Mouse (Mus musculus): ENCODE results near the gene Olfr1246. TPM values are rescaled to one million over a fixed set of nuclear protein-coding genes. Genes with fewer than 3 reads are reported as not detected.

Gene Olfr1246
- polyA plus RNA-seq (2012; rRNA removed) = 0.17 TPM in 1 of 2 replicates, not detected in the other

DNA sequence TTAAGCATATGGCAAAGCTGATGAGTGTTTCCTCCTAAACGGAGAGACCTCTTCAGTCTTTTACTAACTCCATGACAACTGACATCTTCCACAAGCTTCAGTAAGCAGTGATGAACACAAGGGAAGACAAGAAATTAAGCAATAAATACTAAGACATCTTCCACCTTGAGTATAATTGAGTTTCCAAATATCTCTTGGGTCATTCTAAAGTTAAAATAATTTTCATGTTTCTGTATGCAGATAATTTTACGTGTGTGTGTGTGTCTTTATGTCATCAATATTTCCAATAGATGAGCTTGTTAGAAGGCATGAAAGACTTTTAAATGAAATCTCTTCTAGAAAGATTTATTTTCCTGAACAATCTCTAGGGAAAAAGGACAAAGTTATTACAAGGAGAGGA, at the start of gene Olfr1246:
TSS of gene Olfr1246 (minus strand) at position 101 of the 400 bp plus-strand sequence.

DNA sequence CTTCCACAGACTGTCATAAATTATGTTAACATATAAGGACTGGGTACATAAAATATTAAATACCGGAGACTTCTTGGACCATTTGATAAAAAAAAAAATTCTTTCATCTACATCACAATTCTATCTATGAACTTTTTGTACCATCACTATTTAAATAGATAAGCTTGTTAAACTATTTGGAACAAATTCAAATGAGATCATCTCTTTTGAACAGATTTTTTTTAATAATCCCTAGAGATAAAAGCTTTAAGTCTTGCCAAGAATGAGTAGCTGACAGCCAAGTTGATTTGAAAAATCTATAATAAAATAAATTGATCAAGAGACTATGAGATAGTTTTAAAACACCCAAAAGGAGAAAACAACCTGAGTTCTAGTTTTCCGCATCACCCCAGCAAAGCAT, 41.9 kb upstream of the Olfr1246 start, which contains the start of gene Olfr1249:
TSS of gene Olfr1249 (minus strand) at position 101 of the 400 bp plus-strand sequence.

DNA sequence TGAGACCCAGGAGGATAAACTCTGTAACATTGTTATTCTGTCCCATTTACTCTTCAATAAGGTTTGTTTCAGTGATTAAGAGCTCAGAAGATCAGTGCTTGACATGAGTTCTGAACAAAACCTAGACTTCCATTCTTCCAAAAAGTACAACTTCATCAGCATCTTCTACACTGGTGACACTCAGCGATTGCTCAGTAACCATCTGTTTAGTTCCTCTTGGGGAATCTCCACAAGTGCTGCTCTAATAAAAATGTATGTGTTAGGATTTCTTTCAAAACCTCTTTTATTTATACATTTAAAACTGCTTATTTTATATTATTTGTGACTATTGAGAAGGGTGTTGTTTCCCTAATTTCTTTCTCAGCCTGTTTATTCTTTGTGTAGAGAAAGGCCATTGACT, 25.2 kb upstream of the Olfr1246 start, which contains the start of gene Olfr1248:
TSS of gene Olfr1248 (minus strand) at position 101 of the 400 bp plus-strand sequence.

DNA sequence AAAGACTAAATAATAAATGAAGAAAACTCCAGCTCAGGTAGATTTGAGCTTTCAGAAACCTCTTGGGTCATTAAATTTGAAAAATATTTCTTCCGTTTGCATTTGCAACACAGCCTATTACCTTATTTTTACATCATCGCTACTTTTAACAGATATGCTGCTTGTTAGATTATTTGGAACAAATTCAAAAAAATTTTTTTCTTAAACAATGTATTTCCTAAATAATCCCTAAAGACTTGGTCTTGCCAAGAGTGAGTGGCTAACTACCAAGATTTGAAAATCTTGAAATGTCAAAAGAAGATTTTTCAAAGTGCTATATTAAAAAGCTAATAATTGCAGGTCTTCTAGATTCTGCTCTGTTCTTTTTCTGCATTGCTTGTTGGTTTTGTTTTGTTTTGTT, 21.1 kb upstream of the Olfr1246 start, which contains the start of gene Olfr1247:
TSS of gene Olfr1247 (minus strand) at position 101 of the 400 bp plus-strand sequence.

DNA sequence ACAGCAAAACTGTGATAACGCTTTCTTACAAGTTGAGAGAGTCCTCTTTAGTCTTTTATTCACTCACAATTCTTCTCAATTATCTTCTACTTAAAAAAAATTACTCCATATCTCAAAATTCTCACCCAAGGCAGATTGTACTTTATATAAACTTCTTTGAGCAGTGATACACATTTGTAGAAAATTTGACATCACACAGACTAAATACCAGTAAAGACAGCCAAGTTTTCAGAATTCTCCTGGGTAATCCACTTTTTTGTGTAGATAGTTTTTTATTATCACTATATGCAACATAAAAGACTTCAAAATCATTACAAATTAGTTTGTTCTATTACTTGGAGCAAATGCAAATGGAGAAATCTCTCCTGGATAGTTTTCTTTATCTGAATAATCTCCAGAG, 14.6 kb downstream of the Olfr1246 start, which contains the start of gene Olfr1245:
TSS of gene Olfr1245 (minus strand) at position 101 of the 400 bp plus-strand sequence.

Other genes starting within 250 kb of the Olfr1246 start
- gene Olfr1234, start 228.3 kb downstream of the Olfr1246 start, polyA plus RNA-seq (2012; rRNA removed) = not detected in 2 replicates
- gene Olfr1238, start 183.5 kb downstream of the Olfr1246 start, polyA plus RNA-seq (2012; rRNA removed) = not detected in 2 replicates
- gene Olfr1239, start 172.8 kb downstream of the Olfr1246 start, polyA plus RNA-seq (2012; rRNA removed) = not detected in 2 replicates
- not detected in 2 replicates for gene Olfr1240, start 150.2 kb downstream of the Olfr1246 start, polyA plus RNA-seq (2012; rRNA removed)
- not detected in 2 replicates for gene Olfr1241, start 106.0 kb downstream of the Olfr1246 start, polyA plus RNA-seq (2012; rRNA removed)
- not detected in 2 replicates for gene Olfr1242, start 94.8 kb downstream of the Olfr1246 start, polyA plus RNA-seq (2012; rRNA removed)
- gene Olfr1243, start 61.7 kb downstream of the Olfr1246 start, polyA plus RNA-seq (2012; rRNA removed) = not detected in 2 replicates
- not detected in 2 replicates for gene Olfr1245, start 14.7 kb downstream of the Olfr1246 start, polyA plus RNA-seq (2012; rRNA removed)
- not detected in 2 replicates for gene Olfr1247, start 21.0 kb upstream of the Olfr1246 start, polyA plus RNA-seq (2012; rRNA removed)
- not detected in 2 replicates for gene Olfr1248, start 25.1 kb upstream of the Olfr1246 start, polyA plus RNA-seq (2012; rRNA removed)
- gene Olfr1249, start 41.8 kb upstream of the Olfr1246 start, polyA plus RNA-seq (2012; rRNA removed) = not detected in 2 replicates
- 1.0 and 1.1 TPM in 2 replicates for gene Olfr1250, start 68.3 kb upstream of the Olfr1246 start, polyA plus RNA-seq (2012; rRNA removed)
- gene Olfr1251, start 78.8 kb upstream of the Olfr1246 start, polyA plus RNA-seq (2012; rRNA removed) = 1.8 and 3.6 TPM in 2 replicates
- not detected in 2 replicates for gene Olfr1252, start 131.9 kb upstream of the Olfr1246 start, polyA plus RNA-seq (2012; rRNA removed)
- gene Olfr1253, start 163.9 kb upstream of the Olfr1246 start, polyA plus RNA-seq (2012; rRNA removed) = not detected in 2 replicates
- gene Olfr1254, start 200.5 kb upstream of the Olfr1246 start, polyA plus RNA-seq (2012; rRNA removed) = not detected in 2 replicates
- gene Olfr1255, start 218.9 kb upstream of the Olfr1246 start, polyA plus RNA-seq (2012; rRNA removed) = not detected in 2 replicates
- not detected in 2 replicates for gene Olfr1256, start 248.4 kb upstream of the Olfr1246 start, polyA plus RNA-seq (2012; rRNA removed)